Mouse (Mus musculus) MEL (cell line): Measurements from ENCODE around the gene Mrpl2. TPM values are rescaled to one million over a fixed set of nuclear protein-coding genes. Genes with fewer than 3 reads are reported as not detected.

Source experiments
- DNase-seq: peaks from one replicate; pipeline ENCODE4 v3.0.0; 2011; ENCODE audit warnings: low read depth, low spot score
- H3K27ac ChIP-seq: 2 replicates; pipeline ENCODE4 v1.5.1; 2012; ENCODE audit warnings: low read depth, mild to moderate bottlenecking, control low read depth, low read length, moderate library complexity; ENCODE audit not compliant: control insufficient read depth
- H3K27me3 ChIP-seq, 2 experiments: fragments of 150-350 bp in 1 of 2; sonication (generic) in 1 of 2; 2 replicates each; pipeline ENCODE4 v1.6.1; 2012; ENCODE audit warnings: low read length in 2 of 2, mild to moderate bottlenecking in 2 of 2, improper control_type of control experiment in 1 of 2, moderate library complexity in 1 of 2; ENCODE audit not compliant: insufficient read depth in 2 of 2, control insufficient read depth in 1 of 2
- H3K36me3 ChIP-seq, 2 experiments: 2 replicates each; pipeline ENCODE4 v1.6.1; 2012 to 2014; ENCODE audit warnings: low read length in 2 of 2, improper control_type of control experiment in 1 of 2, inconsistent platforms in 1 of 2, mild to moderate bottlenecking in 1 of 2; ENCODE audit not compliant: insufficient read depth in 2 of 2, control insufficient read depth in 1 of 2
- H3K4me1 ChIP-seq, 2 experiments: fragments of 150-350 bp in 1 of 2; sonication (generic) in 1 of 2; 2 replicates each; pipeline ENCODE4 v1.6.1; 2012; ENCODE audit warnings: low read length in 2 of 2, improper control_type of control experiment in 1 of 2, mild to moderate bottlenecking in 1 of 2; ENCODE audit not compliant: insufficient read depth in 2 of 2, control insufficient read depth in 1 of 2
- H3K4me3 ChIP-seq, 2 experiments: fragments of 150-350 bp in 1 of 2; sonication (generic) in 1 of 2; 2 replicates each; pipeline ENCODE4 v1.5.1; 2012; ENCODE audit warnings: low read depth in 2 of 2, low read length in 2 of 2, mild to moderate bottlenecking in 2 of 2, moderate library complexity in 2 of 2, control low read depth in 1 of 2, improper control_type of control experiment in 1 of 2; ENCODE audit not compliant: control insufficient read depth in 1 of 2, insufficient read depth in 1 of 2
- H3K79me2 ChIP-seq: 2 replicates; pipeline ENCODE4 v1.6.1; 2012; ENCODE audit warnings: mild to moderate bottlenecking, low read length, moderate library complexity; ENCODE audit not compliant: control insufficient read depth, poor library complexity, insufficient read depth
- H3K9ac ChIP-seq: 2 replicates; pipeline ENCODE4 v1.6.1; 2012; ENCODE audit warnings: low read depth, mild to moderate bottlenecking, control low read depth, low read length, moderate library complexity; ENCODE audit not compliant: control insufficient read depth, poor library complexity, severe bottlenecking
- H3K9me3 ChIP-seq: fragments of 150-350 bp; sonication (generic); replicated peaks from 2 replicates; pipeline ENCODE4 v1.6.1; 2012; ENCODE audit warnings: mild to moderate bottlenecking, low read length, improper control_type of control experiment, moderate library complexity; ENCODE audit not compliant: insufficient read depth
- BHLHE40 ChIP-seq: IDR thresholded peaks from 2 replicates; pipeline ENCODE4 v1.6.1; 2012; ENCODE audit warnings: low read depth, mild to moderate bottlenecking, inconsistent platforms, low read length, improper control_type of control experiment, borderline replicate concordance
- CHD1 ChIP-seq: IDR thresholded peaks from 2 replicates; pipeline ENCODE4 v1.6.1; 2012; ENCODE audit warnings: low read depth, mild to moderate bottlenecking, inconsistent platforms, low read length, improper control_type of control experiment
- CHD2 ChIP-seq: IDR thresholded peaks from 2 replicates; pipeline ENCODE4 v1.6.1; 2011; ENCODE audit warnings: low read length, improper control_type of control experiment
- CTCF ChIP-seq, 3 experiments: IDR thresholded peaks in 2 of 3; conservative IDR thresholded peaks in 1 of 3; 2 replicates each; pipeline ENCODE4 v1.5.1; 2011 to 2012; ENCODE audit warnings: low read length in 3 of 3, low read depth in 2 of 3, mild to moderate bottlenecking in 2 of 3, improper control_type of control experiment in 1 of 3, inconsistent platforms in 1 of 3, mixed read lengths in 1 of 3, moderate library complexity in 1 of 3; ENCODE audit not compliant: control insufficient read depth in 1 of 3, insufficient read depth in 1 of 3, poor library complexity in 1 of 3, severe bottlenecking in 1 of 3
- ELF1 ChIP-seq: IDR thresholded peaks from 2 replicates; pipeline ENCODE4 v1.6.1; 2014; ENCODE audit warnings: low read depth, mild to moderate bottlenecking, inconsistent platforms, low read length, improper control_type of control experiment, moderate library complexity
- HCFC1 ChIP-seq: IDR thresholded peaks from 2 replicates; pipeline ENCODE4 v1.6.1; 2012; ENCODE audit warnings: low read depth, mild to moderate bottlenecking, inconsistent platforms, low read length, improper control_type of control experiment, moderate library complexity
- JUND ChIP-seq: IDR thresholded peaks from 2 replicates; pipeline ENCODE4 v1.6.1; 2011; ENCODE audit warnings: low read depth, mild to moderate bottlenecking, improper control_type of control experiment, low read length
- MAX ChIP-seq: IDR thresholded peaks from 2 replicates; pipeline ENCODE4 v1.6.1; 2011; ENCODE audit warnings: low read length, improper control_type of control experiment
- MAZ ChIP-seq: IDR thresholded peaks from 2 replicates; pipeline ENCODE4 v1.6.1; 2012; ENCODE audit warnings: low read depth, mild to moderate bottlenecking, inconsistent platforms, low read length, improper control_type of control experiment
- MXI1 ChIP-seq: IDR thresholded peaks from 2 replicates; pipeline ENCODE4 v1.6.1; 2011; ENCODE audit warnings: mild to moderate bottlenecking, low read depth, low read length, improper control_type of control experiment
- MYB ChIP-seq: IDR thresholded peaks from 2 replicates; pipeline ENCODE4 v1.6.1; 2011; ENCODE audit warnings: mild to moderate bottlenecking, low read depth, low read length, improper control_type of control experiment
- MYC ChIP-seq: IDR thresholded peaks from 2 replicates; pipeline ENCODE4 v1.6.1; 2011; ENCODE audit warnings: low read depth, mild to moderate bottlenecking, low read length, improper control_type of control experiment, moderate library complexity
- NELFE ChIP-seq: IDR thresholded peaks from 2 replicates; pipeline ENCODE4 v1.6.1; 2011; ENCODE audit warnings: low read depth, low read length, improper control_type of control experiment
- NRF1 ChIP-seq: IDR thresholded peaks from 2 replicates; pipeline ENCODE4 v1.6.1; 2014; ENCODE audit warnings: low read depth, mild to moderate bottlenecking, inconsistent platforms, low read length, improper control_type of control experiment, moderate library complexity; ENCODE audit not compliant: poor library complexity, insufficient read depth, severe bottlenecking
- POLR2A ChIP-seq, 2 experiments: IDR thresholded peaks; 2 replicates each; pipeline ENCODE4 v1.6.1; 2011 to 2012; ENCODE audit warnings: low read length in 2 of 2, mild to moderate bottlenecking in 2 of 2, control low read depth in 1 of 2, improper control_type of control experiment in 1 of 2, low read depth in 1 of 2, moderate library complexity in 1 of 2; ENCODE audit not compliant: control insufficient read depth in 1 of 2, insufficient read depth in 1 of 2, poor library complexity in 1 of 2
- POLR2AphosphoS2 ChIP-seq: IDR thresholded peaks from 2 replicates; pipeline ENCODE4 v1.6.1; 2011; ENCODE audit warnings: low read length, improper control_type of control experiment
- POLR2AphosphoS5 ChIP-seq: IDR thresholded peaks from 2 replicates; pipeline ENCODE4 v1.6.1; 2012; ENCODE audit warnings: low read depth, borderline replicate concordance, mild to moderate bottlenecking, inconsistent platforms, low read length, moderate library complexity, mixed read lengths
- RCOR1 ChIP-seq: IDR thresholded peaks from 2 replicates; pipeline ENCODE4 v1.6.1; 2012; ENCODE audit warnings: low read depth, mild to moderate bottlenecking, inconsistent platforms, low read length, improper control_type of control experiment
- SIN3A ChIP-seq: IDR thresholded peaks from 2 replicates; pipeline ENCODE4 v1.6.1; 2012; ENCODE audit warnings: low read length, improper control_type of control experiment, inconsistent platforms
- TBP ChIP-seq: IDR thresholded peaks from 2 replicates; pipeline ENCODE4 v1.8.0; 2011; ENCODE audit warnings: low read depth, low read length, improper control_type of control experiment
- TCF12 ChIP-seq: IDR thresholded peaks from 2 replicates; pipeline ENCODE4 v1.6.1; 2014; ENCODE audit warnings: low read depth, mild to moderate bottlenecking, inconsistent platforms, low read length, improper control_type of control experiment, moderate library complexity
- UBTF ChIP-seq: IDR thresholded peaks from 2 replicates; pipeline ENCODE4 v1.6.1; 2012; ENCODE audit warnings: low read depth, mild to moderate bottlenecking, inconsistent platforms, low read length, improper control_type of control experiment, moderate library complexity, borderline replicate concordance; ENCODE audit not compliant: insufficient read depth
- USF1 ChIP-seq: IDR thresholded peaks from 2 replicates; pipeline ENCODE4 v1.6.1; 2014; ENCODE audit warnings: low read depth, mild to moderate bottlenecking, inconsistent platforms, low read length, improper control_type of control experiment, moderate library complexity
- ZMIZ1 ChIP-seq: IDR thresholded peaks from 2 replicates; pipeline ENCODE4 v1.6.1; 2012; ENCODE audit warnings: low read depth, mild to moderate bottlenecking, inconsistent platforms, low read length, improper control_type of control experiment, moderate library complexity
- polyA plus RNA-seq, 2 experiments: library from polyadenylated mRNA; stranded (reverse) in 1 of 2; unstranded in 1 of 2; fragments of >175 nt in 1 of 2; fragments of >200 nt in 1 of 2; gene quantifications; 2 replicates each; pipeline versions ENCODE4 v1.2.1 to v1.2.4; 2012; ENCODE audit warnings: low replicate concordance in 2 of 2, low read depth in 1 of 2; ENCODE audit not compliant: insufficient read length in 2 of 2, insufficient read depth in 1 of 2, missing spikeins in 1 of 2
- total RNA-seq: library from RNA; depleted of rRNA; stranded (reverse); fragments of 300-350 nt; gene quantifications from 2 replicates; pipeline ENCODE4 v1.2.3, GENCODE M21; 2012

Gene Mrpl2
- total and polyA plus RNA-seq, 3 experiments, result 207 to 237 TPM; not detected in 1

GRCm38 (mm10) chr17:46650232-46651031, 4.4 kb downstream of the Mrpl2 start, which contains the start of gene Cul7:
TSS of gene Cul7 (plus strand) at chr17:46650337.
- Histone ChIP-seq H3K9ac (peak within 1 kb of the TSS; percentile 83), H3K27ac (peak within 1 kb of the TSS; percentile 58), H3K4me3 (peak within 1 kb of the TSS; percentile 78 to 99), H3K36me3 (peaks cover 0 to 7% of the 10 kb centered on the region in 2 experiments; a peak in 2 of 4 replicates), H3K9me3 (no peaks in the 10 kb centered on the region), H3K79me2 (peaks cover 16% of the 10 kb centered on the region), H3K27me3 (no peaks in the 10 kb centered on the region), H3K4me1 (peaks cover 6 to 10% of the 10 kb centered on the region in 2 experiments; a peak in 3 of 4 replicates)
- peak; percentile 93 for DNase-seq
- TF ChIP-seq POLR2AphosphoS2, result peak; percentile 71
- TF ChIP-seq SIN3A, result peak; percentile 74
- TF ChIP-seq ELF1, result peak; percentile 70; the same call in 1 of the 2 replicates
- TF ChIP-seq CHD2, result no peak
- TF ChIP-seq RCOR1, result 0 out of 2 replicates have a peak, but pooled peaks have one; percentile 5
- TF ChIP-seq BHLHE40, result no peak
- TF ChIP-seq POLR2AphosphoS5, result no peak
- TF ChIP-seq CTCF (IDR thresholded peaks at IDR 0.05 in 2 of 3, conservative IDR thresholded peaks at IDR 0.05 in 1 of 3; ENCODE audit: control insufficient read depth in 1 of 3, insufficient read depth in 1 of 3, low read depth in 2 of 3, low read length in 3 of 3, poor library complexity in 1 of 3, severe bottlenecking in 1 of 3), result 0 out of 6 replicates have a peak, but pooled peaks of 1 of the 3 experiments have one; percentile 1
- peak; percentile 23; the same call in 1 of the 2 replicates for TF ChIP-seq TCF12
- TF ChIP-seq USF1, result peak; percentile 49; the same call in 1 of the 2 replicates
- peak; percentile 42; the same call in 1 of the 2 replicates for TF ChIP-seq TBP
- peak; percentile 69 to 83 for TF ChIP-seq POLR2A (IDR thresholded peaks at IDR 0.05; ENCODE audit: control insufficient read depth in 1 of 2, insufficient read depth in 1 of 2, low read depth in 1 of 2, low read length in 2 of 2, poor library complexity in 1 of 2)
- peak; percentile 82 for TF ChIP-seq NRF1
- peak; percentile 52 for TF ChIP-seq MAX
- no peak for TF ChIP-seq JUND
- peak; percentile 59; the same call in 1 of the 2 replicates for TF ChIP-seq HCFC1
- peak; percentile 63; the same call in 1 of the 2 replicates for TF ChIP-seq MXI1
- TF ChIP-seq NELFE, result peak; percentile 80
- TF ChIP-seq MYB, result no peak
- peak; percentile 21; the same call in 1 of the 2 replicates for TF ChIP-seq ZMIZ1
- TF ChIP-seq UBTF, result no peak; the same call in 1 of the 2 replicates
- TF ChIP-seq MAZ, result peak; percentile 83
- peak; percentile 44; the same call in 1 of the 2 replicates for TF ChIP-seq MYC
- TF ChIP-seq CHD1, result peak; percentile 53; the same call in 1 of the 2 replicates
